Mouse (Mus musculus) cerebellum, adult 18-20 months (tissue): ENCODE data around the gene Ago4.
"Not testable (repeated sequence)": the region's sequence is repeated elsewhere in the genome, so short reads cannot be mapped to it uniquely, and the experiment has no call there.

ENCODE experiments used
- DNase-seq, 2 experiments: peaks; one replicate each; pipeline ENCODE4 v3.0.0; 2021

Gene Ago4

GRCm38 (mm10) chr4:126532827-126533728 lies at the start of gene Ago4:
Ago4 (minus strand) TSS chr4:126533472.
- peak; percentile 63 to 76 for DNase-seq

GRCm38 (mm10) chr4:126579077-126579476 lies 45.8 kb upstream of the Ago4 start:
- DNase-seq, result no peak

- DNase-seq, result no peak
Measured at GRCm38 (mm10) chr4:126577920-126578319, 44.6 kb upstream of the Ago4 start.

GRCm38 (mm10) chr4:126576281-126576680 lies 43.0 kb upstream of the Ago4 start:
- DNase-seq, result no peak

GRCm38 (mm10) chr4:126569783-126570182 lies 36.5 kb upstream of the Ago4 start:
- DNase-seq, result no peak

- no peak for DNase-seq
Measured at GRCm38 (mm10) chr4:126567243-126567642, 34.0 kb upstream of the Ago4 start.

- DNase-seq, result no peak
Measured at GRCm38 (mm10) chr4:126563798-126564197, 30.5 kb upstream of the Ago4 start.

GRCm38 (mm10) chr4:126556809-126557711 lies 23.8 kb upstream of the Ago4 start, which contains the start of gene Clspn:
Clspn (plus strand) TSS chr4:126556935.
- peak; percentile 76 to 86 for DNase-seq

GRCm38 (mm10) chr4:126554462-126554861 lies 21.2 kb upstream of the Ago4 start:
- peak in 1 of 2 experiments; percentile 22 for DNase-seq

- no peak for DNase-seq
Measured at GRCm38 (mm10) chr4:126553685-126554084, 20.4 kb upstream of the Ago4 start.

GRCm38 (mm10) chr4:126553105-126553504 lies 19.8 kb upstream of the Ago4 start:
- no peak for DNase-seq

- DNase-seq, result no peak
Measured at GRCm38 (mm10) chr4:126552136-126552535, 18.9 kb upstream of the Ago4 start.

- no peak for DNase-seq
Measured at GRCm38 (mm10) chr4:126546183-126546582, 12.9 kb upstream of the Ago4 start.

- no peak for DNase-seq
Measured at GRCm38 (mm10) chr4:126545703-126546102, 12.4 kb upstream of the Ago4 start.

GRCm38 (mm10) chr4:126545016-126545415 lies 11.7 kb upstream of the Ago4 start:
- DNase-seq, result no peak

- DNase-seq, result no peak
Measured at GRCm38 (mm10) chr4:126542838-126543237, 9.6 kb upstream of the Ago4 start.

GRCm38 (mm10) chr4:126540487-126541071 lies 7.3 kb upstream of the Ago4 start:
- DNase-seq, result no peak

- DNase-seq, result no peak
Measured at GRCm38 (mm10) chr4:126536865-126537264, 3.6 kb upstream of the Ago4 start.

GRCm38 (mm10) chr4:126535631-126536030 lies 2.4 kb upstream of the Ago4 start:
- DNase-seq, result not testable (repeated sequence)

GRCm38 (mm10) chr4:126533729-126534070 lies 428 bp upstream of the Ago4 start:
- DNase-seq, result no peak

- DNase-seq, result peak in 1 of 2 experiments; percentile 6
Measured at GRCm38 (mm10) chr4:126532292-126532691, 980 bp downstream of the Ago4 start.

- no peak for DNase-seq
Measured at GRCm38 (mm10) chr4:126526828-126527227, 6.4 kb downstream of the Ago4 start.

- no peak for DNase-seq
Measured at GRCm38 (mm10) chr4:126526164-126526563, 7.1 kb downstream of the Ago4 start.
